Mouse (Mus musculus) olfactory bulb, adult 2 months (tissue): ENCODE measurements around the gene Pfdn2.

Experiments used
- CTCF ChIP-seq: fragments of 200-500 bp; IDR thresholded peaks from 2 replicates; pipeline ENCODE4 v1.5.1; 2012; ENCODE audit warnings: low read depth, mild to moderate bottlenecking, low read length, moderate library complexity; ENCODE audit not compliant: insufficient read depth
- POLR2A ChIP-seq: fragments of 200-500 bp; IDR thresholded peaks from 2 replicates; pipeline ENCODE4 v1.6.1; 2012; ENCODE audit warnings: mild to moderate bottlenecking, low read depth, low read length, moderate library complexity; ENCODE audit not compliant: insufficient read depth

DNA sequence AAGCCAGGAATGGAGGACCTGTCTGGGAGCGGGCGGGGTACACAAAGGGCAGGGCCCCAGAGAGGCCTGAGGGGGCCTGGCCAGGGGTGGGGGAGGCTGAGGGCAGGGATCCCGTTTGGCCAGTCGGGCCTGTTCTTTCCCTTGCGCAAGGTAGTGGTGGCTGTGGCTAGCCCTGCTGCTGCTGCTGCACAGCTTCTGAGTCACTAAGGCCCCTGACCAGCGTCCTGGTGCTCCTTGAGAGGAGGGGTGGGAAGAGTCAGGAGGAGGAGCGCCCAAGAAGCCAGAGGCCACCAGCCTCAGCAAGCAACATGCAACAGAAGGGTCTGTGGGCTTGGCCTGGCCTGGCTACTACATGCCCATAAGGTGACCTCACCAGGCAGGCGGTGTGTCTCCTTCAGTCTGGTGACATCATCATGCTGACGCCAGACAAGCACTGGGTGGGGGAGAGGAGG is 30.2 kb downstream of the Pfdn2 start:
- TF ChIP-seq CTCF (no peak), POLR2A (no peak)
